In the genomic region with DNA sequence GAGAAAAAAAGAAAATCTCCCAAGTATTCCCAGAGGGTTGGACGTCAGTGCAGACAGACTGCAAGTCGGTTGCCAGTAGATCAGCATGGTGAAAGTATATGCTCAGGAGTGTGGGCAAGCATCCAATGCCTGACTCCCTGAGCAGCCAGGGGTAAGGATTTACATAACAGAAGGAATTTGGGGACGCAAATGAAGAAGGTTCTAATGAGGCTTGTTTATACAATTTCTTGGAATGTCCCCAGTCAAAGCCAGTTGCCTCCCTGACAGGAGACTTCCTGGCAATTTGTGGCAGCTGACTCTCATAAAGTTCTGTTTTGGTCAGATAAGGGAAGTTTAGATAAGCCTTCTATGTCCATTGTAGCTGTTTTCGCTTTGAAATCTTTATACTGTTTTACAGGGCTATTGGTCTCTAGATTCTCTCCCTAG, we compare ENCODE assay signal across 9 mouse cellular contexts. TPM values are rescaled to one million over a fixed set of nuclear protein-coding genes. Genes with fewer than 3 reads are reported as not detected.
A peak's percentile ranks its signal among the peaks of the same experiment; 100 is the strongest.
DNase-seq lines count a peak whose midpoint lies in the region; ATAC-seq and TF ChIP-seq lines count a peak whose summit lies in the region.
"Had no signal": no experiment of that assay in that cellular context is flagged by ENCODE, and none has a peak within 500 bp of the region (broad histone marks: within the 10 kb centered on the region; RNA-seq: fewer than 3 reads in every experiment).

No protein-coding gene starts in this region.

- peaks cover 22% of the 10 kb centered on the region for H3K4me1 ChIP-seq in lung, embryonic 15.5 days
- no peaks in the 10 kb centered on the region; the same call in 1 of the 2 replicates for H3K4me1 ChIP-seq in lung, adult 2 months (ENCODE audit: control insufficient read depth, insufficient read depth, low read length)
- H3K4me1 ChIP-seq in hindbrain, embryonic 16.5 days (ENCODE audit: control insufficient read depth, insufficient read depth, low read depth, low read length), result no peaks in the 10 kb centered on the region
- H3K4me1 ChIP-seq: limb, embryonic 15.5 days had no signal

- no peaks in the 10 kb centered on the region for H3K9me3 ChIP-seq in lung, embryonic 15.5 days
- H3K9me3 ChIP-seq in hindbrain, embryonic 16.5 days (ENCODE audit: control insufficient read depth, low read length), result no peaks in the 10 kb centered on the region
- H3K9me3 ChIP-seq: limb, embryonic 15.5 days had no signal

- no peaks in the 10 kb centered on the region for H3K27me3 ChIP-seq in lung, embryonic 15.5 days
- no peaks in the 10 kb centered on the region for H3K27me3 ChIP-seq in hindbrain, embryonic 16.5 days (replicated peaks; ENCODE audit: control insufficient read depth, insufficient read depth, low read length)
- H3K27me3 ChIP-seq: limb, embryonic 15.5 days had no signal

- no peak overlapping the region for H3K4me2 ChIP-seq in lung, embryonic 15.5 days
- H3K4me2 ChIP-seq in hindbrain, embryonic 16.5 days (ENCODE audit: low read length), result no peak overlapping the region
- H3K4me2 ChIP-seq: limb, embryonic 15.5 days had no signal

- H3K36me3 ChIP-seq in lung, embryonic 15.5 days, result no peaks in the 10 kb centered on the region
- no peaks in the 10 kb centered on the region for H3K36me3 ChIP-seq in hindbrain, embryonic 16.5 days (ENCODE audit: control insufficient read depth, insufficient read depth, low read length)
- H3K36me3 ChIP-seq: limb, embryonic 15.5 days had no signal

- H3K27ac ChIP-seq in lung, embryonic 15.5 days, result peak overlapping the region; percentile 78
- no peak overlapping the region for H3K27ac ChIP-seq in hindbrain, embryonic 16.5 days (ENCODE audit: low read depth, low read length)
- H3K27ac ChIP-seq: limb, embryonic 15.5 days had no signal

- H3K4me3 ChIP-seq in lung, embryonic 15.5 days, result no peak overlapping the region
- no peak overlapping the region for H3K4me3 ChIP-seq in lung, adult 2 months (replicated peaks; ENCODE audit: extremely low read depth, low read depth, low read length)
- H3K4me3 ChIP-seq in hindbrain, embryonic 16.5 days (ENCODE audit: low read length), result no peak overlapping the region
- H3K4me3 ChIP-seq: limb, embryonic 15.5 days had no signal

- no peak for DNase-seq in lung, adult 2 months
- DNase-seq in cerebellum, adult 11-12 months, result peak; percentile 17
- peak; percentile 11 to 36 for DNase-seq in lung, postnatal 4 days
- DNase-seq in thymus, postnatal 0 days (ENCODE audit: low spot score), result no peak
- DNase-seq in thymus, postnatal 25 days, result no peak
- DNase-seq in frontal cortex, postnatal 25 days (ENCODE audit: low spot score in 2 of 2), result no peak

- ATAC-seq in lung, embryonic 15.5 days (ENCODE audit: borderline replicate concordance, extremely low read depth, low FRiP score, low TSS enrichment), result peak; percentile 83; the same call in 1 of the 2 replicates
- peak; percentile 68; the same call in 1 of the 2 replicates for ATAC-seq in hindbrain, embryonic 16.5 days

- WGBS in lung, embryonic 15.5 days, result 22% methylated on average over 4 of the region's 4 CpGs
- WGBS in lung, adult 2 months, result 14% methylated on average over 4 of the region's 4 CpGs
- WGBS in hindbrain, embryonic 16.5 days, result 28% methylated on average over 4 of the region's 4 CpGs

- no peak overlapping the region for H3K9ac ChIP-seq in lung, embryonic 15.5 days
- H3K9ac ChIP-seq in hindbrain, embryonic 16.5 days (ENCODE audit: low read depth, low read length), result no peak overlapping the region
- H3K9ac ChIP-seq: limb, embryonic 15.5 days had no signal

- TF ChIP-seq POLR2A in lung, adult 2 months (IDR thresholded peaks at IDR 0.05; ENCODE audit: borderline replicate concordance, extremely low read depth, low read depth, low read length), result no peak

- TF ChIP-seq CTCF in lung, adult 2 months (IDR thresholded peaks at IDR 0.05; ENCODE audit: insufficient read depth, low read length), result no peak

RNA-seq across cellular contexts. Expression of a gene that starts 33.4 kb away (rescaled TPM):
- polyA plus RNA-seq in lung, embryonic 15.5 days (2015; fragmentation: Nextera tagmentation; extraction: Ambion mirVana), result 9.2 and 9.7 TPM in 2 replicates
- 6.5 and 11.5 TPM in 2 replicates for polyA plus RNA-seq in lung, adult 2 months (2012; rRNA removed)
- 5.0 and 5.5 TPM in 2 replicates for polyA plus RNA-seq in hindbrain, embryonic 16.5 days (2015; fragmentation: Nextera tagmentation; extraction: Ambion mirVana)
- 4.7 and 4.9 TPM in 2 replicates for polyA plus RNA-seq in thymus, postnatal 0 days (2015; fragmentation: Nextera tagmentation; extraction: Ambion mirVana)

Comparison
In these comparisons a context has a peak if more than half of its experiments do, and no peak if none do; other contexts are left out.
1. DNase-seq: peak in cerebellum, adult 11-12 months (single experiment) and lung, postnatal 4 days (2 of 2); none in lung, adult 2 months (single experiment), thymus, postnatal 0 days (single experiment), thymus, postnatal 25 days (single experiment) and frontal cortex, postnatal 25 days (0 of 2).